41 mouse cellular contexts compared by ENCODE assay signal in the genomic region with DNA sequence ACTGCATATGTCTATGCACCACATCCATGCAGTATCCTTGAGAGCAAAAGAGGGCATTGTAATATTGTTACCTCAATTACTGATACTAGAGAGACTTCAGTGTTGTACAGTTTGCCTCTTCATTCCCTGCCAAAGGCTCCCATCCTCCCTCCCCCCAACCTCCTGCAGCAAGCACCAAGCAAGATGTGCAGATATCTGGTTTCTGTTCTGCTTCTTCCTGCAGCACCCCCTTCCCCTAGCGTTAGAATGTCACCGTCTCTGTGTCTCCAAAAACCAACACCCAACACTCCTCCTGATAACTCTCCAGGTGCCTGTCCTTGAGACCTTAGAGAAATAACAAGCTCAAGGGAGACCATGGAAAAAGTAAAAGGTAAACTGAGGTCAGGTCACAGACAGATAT. TPM values are rescaled to one million over a fixed set of nuclear protein-coding genes. Genes with fewer than 3 reads are reported as not detected.
"Had no signal": no experiment of that assay in that cellular context is flagged by ENCODE, and none has a peak within 500 bp of the region (broad histone marks: within the 10 kb centered on the region; RNA-seq: fewer than 3 reads in every experiment).

No protein-coding gene starts in this region.

- H3K4me1 ChIP-seq: limb, embryonic 10.5 days; limb, embryonic 12.5 days; limb, embryonic 13.5 days; limb, embryonic 15.5 days; liver, embryonic 12.5 days; liver, embryonic 13.5 days; liver, embryonic 15.5 days; lung, embryonic 15.5 days; megakaryocyte, embryonic 14.5 days; midbrain, embryonic 10.5 days; midbrain, embryonic 12.5 days; midbrain, embryonic 13.5 days; midbrain, embryonic 15.5 days; neural tube, embryonic 12.5 days; neural tube, embryonic 13.5 days had no signal

- H3K9ac ChIP-seq: limb, embryonic 12.5 days; limb, embryonic 13.5 days; limb, embryonic 15.5 days; liver, embryonic 12.5 days; liver, embryonic 13.5 days; liver, embryonic 14.5 days; liver, embryonic 15.5 days; liver, postnatal 0 days; lung, embryonic 14.5 days; lung, embryonic 15.5 days; midbrain, embryonic 12.5 days; midbrain, embryonic 13.5 days; midbrain, embryonic 15.5 days; neural tube, embryonic 12.5 days; neural tube, embryonic 13.5 days had no signal

- H3K27ac ChIP-seq: limb, embryonic 10.5 days; limb, embryonic 12.5 days; limb, embryonic 13.5 days; limb, embryonic 15.5 days; liver, embryonic 12.5 days; liver, embryonic 13.5 days; liver, embryonic 14.5 days; liver, embryonic 15.5 days; lung, embryonic 15.5 days; macrophage; midbrain, embryonic 10.5 days; midbrain, embryonic 12.5 days; midbrain, embryonic 13.5 days; midbrain, embryonic 15.5 days; neural tube, embryonic 12.5 days; neural tube, embryonic 13.5 days had no signal

- H3K27me3 ChIP-seq: limb, embryonic 12.5 days; limb, embryonic 13.5 days; limb, embryonic 15.5 days; liver, embryonic 12.5 days; liver, embryonic 13.5 days; liver, embryonic 15.5 days; lung, embryonic 15.5 days; megakaryocyte, embryonic 14.5 days; midbrain, embryonic 12.5 days; midbrain, embryonic 13.5 days; midbrain, embryonic 15.5 days; neural tube, embryonic 12.5 days; neural tube, embryonic 13.5 days had no signal

- ATAC-seq: liver, embryonic 12.5 days; liver, postnatal 0 days; lung, postnatal 0 days; midbrain, embryonic 13.5 days; midbrain, embryonic 15.5 days; midbrain, embryonic 16.5 days had no signal

- H3K4me2 ChIP-seq: limb, embryonic 12.5 days; limb, embryonic 13.5 days; limb, embryonic 15.5 days; liver, embryonic 12.5 days; liver, embryonic 13.5 days; liver, embryonic 15.5 days; lung, embryonic 14.5 days; lung, embryonic 15.5 days; midbrain, embryonic 11.5 days; midbrain, embryonic 12.5 days; midbrain, embryonic 13.5 days; midbrain, embryonic 15.5 days; neural tube, embryonic 12.5 days; neural tube, embryonic 13.5 days had no signal

- H3K36me3 ChIP-seq: limb, embryonic 10.5 days; limb, embryonic 12.5 days; limb, embryonic 13.5 days; limb, embryonic 15.5 days; liver, embryonic 12.5 days; liver, embryonic 13.5 days; liver, embryonic 15.5 days; lung, embryonic 15.5 days; midbrain, embryonic 10.5 days; midbrain, embryonic 12.5 days; midbrain, embryonic 13.5 days; midbrain, embryonic 15.5 days; neural tube, embryonic 12.5 days; neural tube, embryonic 13.5 days had no signal

- H3K9me3 ChIP-seq: limb, embryonic 10.5 days; limb, embryonic 13.5 days; limb, embryonic 15.5 days; liver, embryonic 13.5 days; liver, embryonic 15.5 days; lung, embryonic 15.5 days; midbrain, embryonic 15.5 days; neural tube, embryonic 13.5 days had no signal

- H3K4me3 ChIP-seq: limb, embryonic 10.5 days; limb, embryonic 12.5 days; limb, embryonic 13.5 days; limb, embryonic 15.5 days; liver, embryonic 12.5 days; liver, embryonic 13.5 days; liver, embryonic 15.5 days; lung, embryonic 15.5 days; megakaryocyte, embryonic 14.5 days; midbrain, embryonic 10.5 days; midbrain, embryonic 12.5 days; midbrain, embryonic 13.5 days; midbrain, embryonic 15.5 days; myocyte; neural tube, embryonic 12.5 days; neural tube, embryonic 13.5 days had no signal

- DNase-seq: left cerebral cortex, postnatal 4 days; liver; liver, embryonic 13.5 days; liver, postnatal 0 days; lung, adult 18-20 months; lung, adult 2 months; lung, embryonic 14.5 days; lung, postnatal 10 days; lung, postnatal 14 days; lung, postnatal 36 days; lung, postnatal 4 days; midbrain, embryonic 14.5 days had no signal

RNA-seq across cellular contexts. Expression of gene Htr5a, which starts 57.8 kb away (rescaled TPM):
- total RNA-seq: liver, adult 2 months; megakaryocyte progenitor cell, adult 5-6 weeks; megakaryocyte, adult 5-6 weeks; megakaryocyte-erythroid progenitor cell, adult 5-6 weeks; monocyte, adult 5-6 weeks had no signal
- polyA plus RNA-seq: limb, embryonic 10.5 days; limb, embryonic 11.5 days; limb, embryonic 12.5 days; limb, embryonic 13.5 days; limb, embryonic 14.5 days; limb, embryonic 15.5 days; liver, adult 2 months; liver, embryonic 12.5 days; liver, embryonic 13.5 days; liver, embryonic 14.5 days; liver, embryonic 15.5 days; liver, embryonic 16.5 days; liver, postnatal 0 days; lung, adult 2 months; lung, embryonic 14.5 days; lung, embryonic 15.5 days; lung, embryonic 16.5 days; lung, postnatal 0 days; macrophage; myocyte had no signal
